Mouse (Mus musculus) intestine, embryonic 16.5 days (tissue): ENCODE data around the gene Crebl2. TPM values are rescaled to one million over a fixed set of nuclear protein-coding genes. Genes with fewer than 3 reads are reported as not detected.

Experiments used
- ATAC-seq: fragments of 200-750 bp; cut with Nextera tagmentation; 2 replicates; pipeline ENCODE4 v1.8.0; 2017; ENCODE audit warnings: moderate TSS enrichment, moderate library complexity
- H3K27ac ChIP-seq: fragments of 300-500 bp; sonication (generic); 2 replicates; pipeline ENCODE4 v1.5.1; 2014; ENCODE audit warnings: mild to moderate bottlenecking, low read length
- H3K27me3 ChIP-seq: fragments of 300-500 bp; sonication (generic); replicated peaks from 2 replicates; pipeline ENCODE4 v1.6.1; 2014; ENCODE audit warnings: low read length, control low read depth, mixed read lengths; ENCODE audit not compliant: control insufficient read depth, insufficient read depth
- H3K36me3 ChIP-seq: fragments of 300-500 bp; sonication (generic); 2 replicates; pipeline ENCODE4 v1.6.1; 2014; ENCODE audit warnings: low read length, control low read depth; ENCODE audit not compliant: control insufficient read depth, insufficient read depth
- H3K4me1 ChIP-seq: fragments of 300-500 bp; sonication (generic); 2 replicates; pipeline ENCODE4 v1.6.1; 2014; ENCODE audit warnings: low read length, control low read depth, mixed read lengths; ENCODE audit not compliant: control insufficient read depth, insufficient read depth
- H3K4me2 ChIP-seq: fragments of 300-500 bp; sonication (generic); 2 replicates; pipeline ENCODE4 v1.6.1; 2014; ENCODE audit warnings: low read depth, low read length, control low read depth
- H3K4me3 ChIP-seq: fragments of 300-500 bp; sonication (generic); 2 replicates; pipeline ENCODE4 v1.5.1; 2014; ENCODE audit warnings: mild to moderate bottlenecking, low read length
- H3K9ac ChIP-seq: fragments of 300-500 bp; sonication (generic); 2 replicates; pipeline ENCODE4 v1.6.1; 2014; ENCODE audit warnings: low read depth, low read length
- H3K9me3 ChIP-seq: fragments of 300-500 bp; sonication (generic); 2 replicates; pipeline ENCODE4 v1.6.1; 2016; ENCODE audit warnings: low read length, control low read depth; ENCODE audit not compliant: control insufficient read depth
- WGBS: fragments of 180-500 bp; shearing (Covaris S2); extraction: QIAGEN DNeasy Blood & Tissue Kit; methylation state at CpG from one replicate; pipeline ENCODE4 v1.1.7; 2014; 5-methylcytosine and 5-hydroxymethylcytosine counted together
- polyA plus RNA-seq: library from polyadenylated mRNA; unstranded; fragments of >200 nt; fragmentation: Nextera tagmentation; extraction: Ambion mirVana; gene quantifications from 2 replicates; pipeline ENCODE4 v1.2.1, GENCODE M21; 2015

Gene Crebl2
- polyA plus RNA-seq, 1 experiment from 2014 or later: 3.6 TPM

- Histone ChIP-seq H3K4me2 (no peak overlapping the region), H3K27me3 (no peaks in the 10 kb centered on the region), H3K9ac (no peak overlapping the region), H3K4me3 (no peak overlapping the region), H3K36me3 (no peaks in the 10 kb centered on the region), H3K4me1 (no peaks in the 10 kb centered on the region), H3K27ac (no peak overlapping the region), H3K9me3 (no peaks in the 10 kb centered on the region)
- WGBS: 53% methylated on average over 12 of the region's 12 CpGs
- no peak for ATAC-seq
These were observed 12.7 kb upstream of the Crebl2 start for GRCm38 (mm10) chr6:134817051-134817928.

DNA sequence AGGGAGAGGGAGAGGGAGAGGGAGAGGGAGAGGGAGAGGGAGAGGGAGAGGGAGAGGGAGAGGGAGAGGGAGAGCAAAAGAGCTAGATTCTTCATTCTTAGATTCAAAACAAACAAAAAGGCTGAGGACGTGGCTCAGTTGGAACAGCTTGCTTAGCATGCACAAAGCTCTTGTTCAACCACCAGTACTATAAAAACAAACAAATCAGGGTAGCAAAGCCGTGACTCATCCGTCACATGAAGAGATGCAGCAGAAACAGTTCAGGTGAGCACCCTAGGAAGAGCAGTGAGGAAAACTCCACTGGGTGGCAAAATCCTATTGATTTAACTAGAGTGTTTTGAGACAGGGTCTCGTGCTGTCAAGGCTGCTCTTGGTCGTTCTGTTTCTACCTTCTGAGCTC, 10.2 kb upstream of the Crebl2 start:
- Histone ChIP-seq H3K4me2 (no peak overlapping the region), H3K36me3 (no peaks in the 10 kb centered on the region), H3K27me3 (no peaks in the 10 kb centered on the region), H3K27ac (no peak overlapping the region), H3K9me3 (no peaks in the 10 kb centered on the region), H3K9ac (no peak overlapping the region), H3K4me3 (no peak overlapping the region), H3K4me1 (no peaks in the 10 kb centered on the region)
- WGBS: 42% methylated on average over 5 of the region's 5 CpGs
- no peak for ATAC-seq

DNA sequence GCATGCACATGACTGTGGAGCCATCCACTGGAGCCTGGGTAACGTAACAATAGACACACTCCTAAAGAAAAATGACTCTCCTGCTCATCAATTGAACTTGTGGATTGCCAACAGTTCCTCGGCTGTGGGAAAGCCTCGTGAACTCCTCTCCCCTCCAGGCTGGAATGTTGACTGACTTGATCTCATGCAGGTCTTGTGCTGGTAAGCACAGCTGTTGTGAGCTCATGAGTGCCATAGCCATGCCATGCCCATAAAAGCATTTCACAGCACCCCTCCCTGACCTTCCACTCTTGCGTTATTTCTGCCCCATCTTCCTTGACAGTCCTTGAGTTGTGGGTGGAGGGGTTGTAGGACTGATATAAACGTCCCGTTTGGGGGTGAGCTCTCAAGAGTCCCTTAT, 9.5 kb upstream of the Crebl2 start:
- Histone ChIP-seq H3K4me2 (no peak overlapping the region), H3K27me3 (no peaks in the 10 kb centered on the region), H3K36me3 (no peaks in the 10 kb centered on the region), H3K4me1 (no peaks in the 10 kb centered on the region), H3K9ac (no peak overlapping the region), H3K9me3 (no peaks in the 10 kb centered on the region), H3K4me3 (no peak overlapping the region), H3K27ac (no peak overlapping the region)
- ATAC-seq: no peak
- 52% methylated on average over 6 of the region's 6 CpGs for WGBS

DNA sequence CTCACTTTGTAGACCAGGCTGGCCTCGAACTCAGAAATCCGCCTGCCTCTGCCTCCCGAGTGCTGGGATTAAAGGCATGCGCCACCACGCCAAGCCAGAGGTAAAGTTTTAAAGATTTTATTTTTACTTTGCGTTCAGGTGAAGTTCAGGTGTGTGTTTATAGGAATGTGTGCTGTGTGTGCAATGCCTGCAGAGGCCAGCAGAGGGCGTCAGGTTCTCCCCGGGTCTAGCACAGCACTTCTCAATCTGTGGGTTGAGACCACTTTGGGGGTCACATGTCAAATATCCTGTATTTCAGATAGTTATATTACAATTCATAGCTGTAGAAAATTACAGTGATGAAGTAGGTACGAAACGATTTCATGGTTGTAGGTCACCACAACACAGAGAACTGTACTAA, 7.1 kb upstream of the Crebl2 start:
- no peaks in the 10 kb centered on the region for H3K9me3 ChIP-seq
- no peak for ATAC-seq

DNA sequence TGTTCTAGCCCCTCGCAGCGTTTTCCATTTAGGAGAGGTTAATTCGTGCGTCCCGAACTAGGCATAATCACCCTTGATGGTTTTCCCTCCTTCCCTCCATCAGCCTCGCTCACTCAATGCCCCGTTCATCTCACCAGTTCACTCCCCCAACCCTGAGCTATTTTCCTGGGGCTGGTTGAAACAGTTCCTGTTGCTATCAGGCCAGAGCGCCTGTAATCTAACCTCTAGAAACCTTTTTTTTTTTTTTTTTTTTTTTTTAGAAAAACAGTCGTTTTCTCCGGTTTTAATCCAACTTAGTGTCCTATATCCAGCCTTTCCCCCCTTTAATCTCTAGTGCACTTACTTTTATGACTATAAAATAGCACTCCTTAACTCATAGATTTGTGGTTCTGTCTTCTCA, 822 bp downstream of the Crebl2 start:
- peak; percentile 0; the same call in 1 of the 2 replicates for ATAC-seq
- Histone ChIP-seq H3K9me3 (no peaks in the 10 kb centered on the region), H3K4me1 (peaks cover 8% of the 10 kb centered on the region), H3K36me3 (no peaks in the 10 kb centered on the region), H3K4me3 (peak overlapping the region; percentile 78), H3K27ac (peak overlapping the region; percentile 98), H3K4me2 (peak overlapping the region; percentile 81), H3K27me3 (no peaks in the 10 kb centered on the region), H3K9ac (peak overlapping the region; percentile 84)
- 5% methylated on average over 10 of the region's 10 CpGs for WGBS

More for the DNA sequence above, 7.1 kb upstream of the Crebl2 start:
- Histone ChIP-seq H3K36me3 (no peaks in the 10 kb centered on the region), H3K9ac (no peak overlapping the region), H3K27ac (no peak overlapping the region), H3K4me1 (no peaks in the 10 kb centered on the region), H3K4me2 (no peak overlapping the region), H3K4me3 (no peak overlapping the region), H3K27me3 (no peaks in the 10 kb centered on the region)
- 69% methylated on average over 10 of the region's 10 CpGs for WGBS

- H3K4me1 ChIP-seq: 0 out of 2 replicates have a peak, but pooled peaks cover 2% of the 10 kb centered on the region
- no peaks in the 10 kb centered on the region for H3K9me3 ChIP-seq
- no peak for ATAC-seq
- no peaks in the 10 kb centered on the region for H3K36me3 ChIP-seq
- WGBS: 81% methylated on average over 9 of the region's 9 CpGs
- H3K4me3 ChIP-seq: no peak overlapping the region
- no peak overlapping the region for H3K9ac ChIP-seq
- H3K27ac ChIP-seq: no peak overlapping the region
- H3K27me3 ChIP-seq: no peaks in the 10 kb centered on the region
- H3K4me2 ChIP-seq: no peak overlapping the region
These were observed 4.8 kb downstream of the Crebl2 start for GRCm38 (mm10) chr6:134834585-134835251.

GRCm38 (mm10) chr6:134838111-134838510, 8.2 kb downstream of the Crebl2 start:
- Histone ChIP-seq H3K27ac (no peak overlapping the region), H3K36me3 (no peaks in the 10 kb centered on the region)

DNA sequence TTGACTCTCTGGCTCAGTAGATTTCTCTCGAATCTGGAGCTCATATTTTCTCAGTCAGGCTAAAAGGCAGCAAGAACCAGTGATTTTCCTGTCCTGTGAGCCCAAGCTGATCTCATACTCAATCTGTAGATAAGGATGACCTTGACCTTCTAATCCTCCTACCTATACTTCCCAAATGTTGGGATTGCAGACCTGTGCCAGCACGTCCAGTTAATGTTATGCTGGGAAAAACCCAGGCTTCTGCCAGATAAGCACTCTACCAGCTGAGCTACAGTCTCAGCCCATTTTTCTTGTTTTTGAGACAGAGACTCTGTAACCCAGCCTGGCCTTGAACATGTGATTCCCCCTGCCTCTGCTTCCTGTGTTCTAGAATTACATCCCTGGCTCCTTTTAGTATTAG, 10.4 kb downstream of the Crebl2 start:
- no peaks in the 10 kb centered on the region for H3K4me1 ChIP-seq
- no peaks in the 10 kb centered on the region for H3K27me3 ChIP-seq
- H3K36me3 ChIP-seq: no peaks in the 10 kb centered on the region
- no peaks in the 10 kb centered on the region for H3K9me3 ChIP-seq
- ATAC-seq: no peak
- H3K4me3 ChIP-seq: no peak overlapping the region
- H3K9ac ChIP-seq: no peak overlapping the region
- no peak overlapping the region for H3K27ac ChIP-seq
- no peak overlapping the region for H3K4me2 ChIP-seq
- 71% methylated on average over 2 of the region's 2 CpGs for WGBS

More at GRCm38 (mm10) chr6:134838111-134838510, 8.2 kb downstream of the Crebl2 start:
- no peaks in the 10 kb centered on the region for H3K27me3 ChIP-seq
- WGBS: 89% methylated on average over 4 of the region's 4 CpGs
- H3K4me1 ChIP-seq: no peaks in the 10 kb centered on the region
- no peak overlapping the region for H3K9ac ChIP-seq
- no peak overlapping the region for H3K4me3 ChIP-seq
- no peak for ATAC-seq
- H3K9me3 ChIP-seq: no peaks in the 10 kb centered on the region
- H3K4me2 ChIP-seq: no peak overlapping the region

DNA sequence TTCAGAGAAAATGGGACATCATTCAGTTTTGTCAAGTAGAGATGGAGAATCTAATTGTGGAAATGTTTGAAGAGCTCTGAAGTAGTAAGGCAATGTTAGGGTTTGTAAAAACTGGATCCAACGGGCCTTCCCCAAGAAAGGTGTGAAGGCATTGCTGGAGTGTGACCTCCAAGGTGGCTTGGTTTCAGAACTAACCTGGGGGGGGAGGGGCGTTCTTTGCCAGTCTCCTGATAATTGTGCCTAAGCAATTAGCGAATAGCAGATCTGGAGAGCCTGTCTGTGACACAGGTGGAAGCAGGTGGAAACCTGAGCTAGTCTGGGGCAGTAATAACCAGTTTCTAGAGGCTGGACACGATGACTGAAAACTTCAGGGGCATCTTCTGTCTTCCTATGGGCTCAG, 15.8 kb downstream of the Crebl2 start:
- H3K27me3 ChIP-seq: no peaks in the 10 kb centered on the region
- no peaks in the 10 kb centered on the region for H3K9me3 ChIP-seq
- ATAC-seq: no peak

More for the DNA sequence above, 15.8 kb downstream of the Crebl2 start:
- H3K4me3 ChIP-seq: no peak overlapping the region
- no peak overlapping the region for H3K4me2 ChIP-seq
- H3K36me3 ChIP-seq: no peaks in the 10 kb centered on the region
- no peak overlapping the region for H3K9ac ChIP-seq
- no peak overlapping the region for H3K27ac ChIP-seq
- 79% methylated on average over 4 of the region's 4 CpGs for WGBS
- 0 out of 2 replicates have a peak, but pooled peaks cover 3% of the 10 kb centered on the region for H3K4me1 ChIP-seq
